Mouse (Mus musculus): ENCODE data around the gene Hyou1.

DNA sequence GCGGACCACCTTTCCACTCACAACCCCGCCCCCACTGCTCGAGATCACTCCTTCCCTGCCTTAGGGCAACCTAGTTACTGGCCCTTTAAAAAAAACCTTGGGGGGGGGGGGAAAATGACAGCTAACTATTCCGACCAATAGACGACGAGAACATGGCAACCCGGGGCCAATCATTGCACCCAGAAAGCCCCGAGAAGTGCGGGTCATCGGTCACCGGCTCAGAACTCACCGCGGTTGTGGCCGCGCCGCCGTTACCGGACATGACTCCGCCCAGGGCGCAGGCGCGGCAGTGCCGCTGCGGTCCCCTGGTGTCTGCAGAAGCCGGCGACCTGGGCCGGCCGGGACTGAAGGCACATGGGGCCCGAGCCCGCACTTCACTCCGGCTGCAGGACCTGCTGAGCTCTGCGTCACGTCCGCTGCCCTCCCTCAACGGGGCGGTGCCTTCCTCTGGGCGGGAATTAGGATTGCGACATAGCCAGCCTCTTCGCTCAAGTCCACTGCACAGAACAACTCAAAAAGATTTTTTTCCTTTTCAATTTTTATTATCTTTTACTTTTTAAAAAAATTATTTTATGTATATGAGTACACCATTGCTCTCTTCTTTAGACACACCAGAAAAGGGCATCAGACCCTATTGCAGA is 35.4 kb upstream of the Hyou1 start, which contains the start of gene Hmbs:
- TF ChIP-seq POLR2A (IDR thresholded peaks at IDR 0.05; ENCODE audit: extremely low read depth, insufficient read depth, low read length) (peak; percentile 45; the same call in 1 of the 2 replicates), CTCF (IDR thresholded peaks at IDR 0.05; ENCODE audit: extremely low read depth, insufficient read depth, low read length) (no peak)

All from cortical plate, adult 2 months (tissue).